Mouse (Mus musculus) midbrain, postnatal 0 days (tissue): ENCODE results near the gene Kif5a. TPM values are rescaled to one million over a fixed set of nuclear protein-coding genes. Genes with fewer than 3 reads are reported as not detected.

Experiments used
- ATAC-seq: fragments of 200-750 bp; cut with Nextera tagmentation; 2 replicates; pipeline ENCODE4 v1.8.0; 2017; ENCODE audit warnings: moderate number of reproducible peaks, mild to moderate bottlenecking, moderate TSS enrichment, moderate library complexity; ENCODE audit not compliant: low FRiP score
- DNase-seq: peaks from one replicate; pipeline ENCODE4 v3.0.0-alpha.2; 2015; ENCODE audit warnings: low spot score
- H3K27ac ChIP-seq: fragments of 300-500 bp; sonication (generic); 2 replicates; pipeline ENCODE4 v1.5.1; 2014; ENCODE audit warnings: low read depth, mild to moderate bottlenecking, low read length, mixed read lengths
- H3K27me3 ChIP-seq: fragments of 300-500 bp; sonication (generic); 2 replicates; pipeline ENCODE4 v1.6.1; 2014; ENCODE audit warnings: low read length, control low read depth, mixed read lengths; ENCODE audit not compliant: insufficient read depth
- H3K36me3 ChIP-seq: fragments of 300-500 bp; sonication (generic); 2 replicates; pipeline ENCODE4 v1.6.1; 2014; ENCODE audit warnings: low read length, control low read depth, mixed read lengths; ENCODE audit not compliant: insufficient read depth
- H3K4me1 ChIP-seq: fragments of 300-500 bp; sonication (generic); 2 replicates; pipeline ENCODE4 v1.6.1; 2014; ENCODE audit warnings: mild to moderate bottlenecking, control low read depth, antibody characterized with exemption, low read length, mixed read lengths; ENCODE audit not compliant: insufficient read depth
- H3K4me2 ChIP-seq: fragments of 300-500 bp; sonication (generic); 2 replicates; pipeline ENCODE4 v1.6.1; 2014; ENCODE audit warnings: low read depth, mild to moderate bottlenecking, low read length, mixed read lengths; ENCODE audit not compliant: poor library complexity, severe bottlenecking
- H3K4me3 ChIP-seq: fragments of 300-500 bp; sonication (generic); 2 replicates; pipeline ENCODE4 v1.5.1; 2014; ENCODE audit warnings: low read depth, mild to moderate bottlenecking, low read length, moderate library complexity
- H3K9ac ChIP-seq: fragments of 300-500 bp; sonication (generic); replicated peaks from 2 replicates; pipeline ENCODE4 v1.6.1; 2014; ENCODE audit warnings: mild to moderate bottlenecking, low read length, moderate library complexity, mixed read lengths; ENCODE audit not compliant: poor library complexity, severe bottlenecking
- H3K9me3 ChIP-seq: fragments of 300-500 bp; sonication (generic); 2 replicates; pipeline ENCODE4 v1.6.1; 2016; ENCODE audit warnings: low read length, control low read depth
- CTCF ChIP-seq: IDR thresholded peaks from 2 replicates; pipeline ENCODE4 v1.5.1; 2016; ENCODE audit warnings: antibody characterized with exemption, mild to moderate bottlenecking
- WGBS: fragments of 180-500 bp; shearing (Covaris S2); extraction: QIAGEN DNeasy Blood & Tissue Kit; methylation state at CpG from one replicate; pipeline ENCODE4 v1.1.7; 2014; 5-methylcytosine and 5-hydroxymethylcytosine counted together
- polyA plus RNA-seq: library from polyadenylated mRNA; unstranded; fragments of >200 nt; fragmentation: Nextera tagmentation; extraction: Ambion mirVana; gene quantifications from 2 replicates; pipeline ENCODE4 v1.2.1, GENCODE M21; 2015
- total RNA-seq: library from RNA; depleted of rRNA; stranded (reverse); fragments of >200 nt; gene quantifications from 2 replicates; pipeline ENCODE4 v1.2.3, GENCODE M21; 2014

Gene Kif5a
- total and polyA plus RNA-seq, 2 experiments from 2014 or later = 102 to 249 TPM

- WGBS = 81% methylated on average over 8 of the region's 8 CpGs
- peaks cover 42% of the 10 kb centered on the region for H3K36me3 ChIP-seq
- ATAC-seq = no peak
- H3K9ac ChIP-seq = no peak overlapping the region
- H3K4me3 ChIP-seq = no peak overlapping the region
- no peak for DNase-seq
- H3K4me1 ChIP-seq = peaks cover 6% of the 10 kb centered on the region; the same call in 1 of the 2 replicates
- no peak overlapping the region for H3K4me2 ChIP-seq
- no peaks in the 10 kb centered on the region for H3K27me3 ChIP-seq
- H3K9me3 ChIP-seq = no peaks in the 10 kb centered on the region
- H3K27ac ChIP-seq = no peak overlapping the region
- peak; percentile 38 for TF ChIP-seq CTCF
Measured at GRCm38 (mm10) chr10:127200279-127200678, 62.9 kb downstream of the Kif5a start.

GRCm38 (mm10) chr10:127199474-127199873, 63.7 kb downstream of the Kif5a start:
- 79% methylated on average over 11 of the region's 11 CpGs for WGBS
- Histone ChIP-seq H3K36me3 (peaks cover 34% of the 10 kb centered on the region), H3K9ac (no peak overlapping the region), H3K27ac (no peak overlapping the region; the same call in 1 of the 2 replicates), H3K9me3 (no peaks in the 10 kb centered on the region), H3K4me2 (no peak overlapping the region), H3K4me3 (no peak overlapping the region), H3K27me3 (no peaks in the 10 kb centered on the region), H3K4me1 (peaks cover 6% of the 10 kb centered on the region; the same call in 1 of the 2 replicates)
- TF ChIP-seq CTCF = no peak
- ATAC-seq (no peak), DNase-seq (no peak)

GRCm38 (mm10) chr10:127199068-127199467, 64.1 kb downstream of the Kif5a start:
- TF ChIP-seq CTCF = no peak
- Histone ChIP-seq H3K4me2 (no peak overlapping the region), H3K9me3 (no peaks in the 10 kb centered on the region), H3K4me1 (peaks cover 6% of the 10 kb centered on the region; the same call in 1 of the 2 replicates), H3K9ac (no peak overlapping the region), H3K27me3 (no peaks in the 10 kb centered on the region), H3K27ac (0 out of 2 replicates have a peak overlapping the region, but pooled peaks have one; percentile 26), H3K36me3 (peaks cover 34% of the 10 kb centered on the region), H3K4me3 (no peak overlapping the region)
- WGBS = 60% methylated on average over 5 of the region's 5 CpGs
- ATAC-seq (no peak), DNase-seq (no peak)

GRCm38 (mm10) chr10:127198492-127198891, 64.7 kb downstream of the Kif5a start:
- no peak for TF ChIP-seq CTCF
- no peak for ATAC-seq
- Histone ChIP-seq H3K36me3 (peaks cover 29% of the 10 kb centered on the region), H3K9me3 (no peaks in the 10 kb centered on the region), H3K9ac (no peak overlapping the region), H3K4me2 (no peak overlapping the region), H3K27ac (0 out of 2 replicates have a peak overlapping the region, but pooled peaks have one; percentile 26), H3K4me3 (no peak overlapping the region), H3K4me1 (peaks cover 6% of the 10 kb centered on the region; the same call in 1 of the 2 replicates), H3K27me3 (no peaks in the 10 kb centered on the region)
- 67% methylated on average over 2 of the region's 2 CpGs for WGBS
- no peak for DNase-seq

- DNase-seq = no peak
- peaks cover 34% of the 10 kb centered on the region for H3K36me3 ChIP-seq
- no peaks in the 10 kb centered on the region for H3K27me3 ChIP-seq
- no peak for ATAC-seq
- H3K9ac ChIP-seq = no peak overlapping the region
- H3K4me2 ChIP-seq = no peak overlapping the region
- peaks cover 6% of the 10 kb centered on the region; the same call in 1 of the 2 replicates for H3K4me1 ChIP-seq
- H3K27ac ChIP-seq = 0 out of 2 replicates have a peak overlapping the region, but pooled peaks have one; percentile 12
- no peaks in the 10 kb centered on the region for H3K9me3 ChIP-seq
- H3K4me3 ChIP-seq = no peak overlapping the region
- 90% methylated on average over 11 of the region's 11 CpGs for WGBS
- TF ChIP-seq CTCF = no peak
Measured at GRCm38 (mm10) chr10:127197505-127198110, 65.5 kb downstream of the Kif5a start.

- Histone ChIP-seq H3K27ac (0 out of 2 replicates have a peak overlapping the region, but pooled peaks have one; percentile 12), H3K27me3 (no peaks in the 10 kb centered on the region)
Measured at GRCm38 (mm10) chr10:127197104-127197503, 66.0 kb downstream of the Kif5a start.

More at GRCm38 (mm10) chr10:127197104-127197503, 66.0 kb downstream of the Kif5a start:
- H3K4me2 ChIP-seq = no peak overlapping the region
- DNase-seq (no peak), ATAC-seq (no peak)
- WGBS = 91% methylated on average over 8 of the region's 8 CpGs
- H3K9ac ChIP-seq = no peak overlapping the region
- no peaks in the 10 kb centered on the region for H3K9me3 ChIP-seq
- peaks cover 6% of the 10 kb centered on the region; the same call in 1 of the 2 replicates for H3K4me1 ChIP-seq
- no peak for TF ChIP-seq CTCF
- no peak overlapping the region for H3K4me3 ChIP-seq
- peaks cover 36% of the 10 kb centered on the region for H3K36me3 ChIP-seq
